In the genomic region with DNA sequence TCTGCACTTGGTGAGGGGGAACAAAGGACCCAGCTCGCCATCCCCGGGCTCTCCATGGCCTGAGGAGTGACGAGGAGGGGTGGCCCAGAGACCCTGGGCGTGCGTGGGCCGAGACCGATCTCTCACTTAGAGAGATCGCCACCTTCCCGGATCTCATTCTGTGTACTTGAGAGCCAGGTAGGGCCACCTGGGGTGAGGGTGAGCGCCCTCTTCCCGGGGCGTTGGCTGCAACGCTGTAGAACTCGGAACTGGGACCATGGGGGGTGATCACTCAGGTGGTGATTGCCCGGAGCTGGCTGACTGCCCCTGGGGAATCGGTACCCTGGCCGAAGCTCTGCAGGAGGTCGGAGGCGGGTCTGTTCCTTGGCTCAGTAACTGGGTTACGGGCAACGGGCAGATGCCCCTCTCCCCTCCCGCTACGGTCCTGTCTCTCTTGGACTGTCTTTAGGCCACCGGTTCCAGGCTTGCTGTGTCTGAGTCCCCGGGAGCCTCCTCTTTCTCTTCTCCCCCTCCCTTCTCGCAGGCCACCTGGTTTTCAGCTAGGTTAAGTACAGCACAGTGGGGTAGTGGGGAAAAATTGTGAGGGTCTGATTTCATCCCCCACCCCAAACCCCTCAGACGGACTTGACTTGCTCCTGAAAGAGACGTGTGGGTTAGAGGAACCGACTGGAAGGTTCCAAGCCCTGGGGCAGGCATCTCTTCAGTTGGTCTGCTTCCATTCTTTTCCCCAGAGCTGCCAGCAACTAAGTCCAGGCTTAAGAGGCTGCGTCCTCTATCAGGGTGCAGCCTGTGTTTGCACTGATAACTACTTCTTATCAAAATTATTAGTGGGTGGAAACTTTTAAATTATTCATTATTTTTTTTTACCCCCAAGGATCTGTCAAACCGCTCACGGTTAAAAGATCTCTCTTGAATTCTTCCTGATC, we compare ENCODE assay signal across 8 mouse cellular contexts. TPM values are rescaled to one million over a fixed set of nuclear protein-coding genes. Genes with fewer than 3 reads are reported as not detected.
DNase-seq lines count a peak whose midpoint lies in the region; ATAC-seq and TF ChIP-seq lines count a peak whose summit lies in the region.

No protein-coding gene starts in this region.

- H3K27ac ChIP-seq in ES-Bruce4 (ENCODE audit: insufficient read depth, low read length): no peak overlapping the region
- no peak overlapping the region for H3K27ac ChIP-seq in heart, embryonic 11.5 days (ENCODE audit: low read depth, low read length)
- H3K27ac ChIP-seq in kidney, embryonic 14.5 days (ENCODE audit: low read depth, low read length): no peak overlapping the region
- no peak overlapping the region for H3K27ac ChIP-seq in stomach, embryonic 14.5 days (ENCODE audit: low read length)

- H3K9ac ChIP-seq in ES-Bruce4 (ENCODE audit: low read depth, poor library complexity, severe bottlenecking): peak overlapping the region; percentile 90; the same call in 1 of the 2 replicates
- peak overlapping the region; percentile 76; the same call in 1 of the 2 replicates for H3K9ac ChIP-seq in heart, embryonic 11.5 days (ENCODE audit: low read depth, low read length)
- H3K9ac ChIP-seq in kidney, embryonic 14.5 days (ENCODE audit: low read depth, low read length): peak overlapping the region; percentile 70
- H3K9ac ChIP-seq in stomach, embryonic 14.5 days (replicated peaks; ENCODE audit: low read depth, low read length): peak overlapping the region; percentile 60; the same call in 1 of the 2 replicates

- H3K9me3 ChIP-seq in ES-Bruce4 (replicated peaks; ENCODE audit: control insufficient read depth, insufficient read depth, low read length, poor library complexity, severe bottlenecking): no peaks in the 10 kb centered on the region
- no peaks in the 10 kb centered on the region for H3K9me3 ChIP-seq in heart, embryonic 11.5 days (replicated peaks; ENCODE audit: control insufficient read depth, low read length)
- H3K9me3 ChIP-seq in kidney, embryonic 14.5 days (ENCODE audit: control insufficient read depth, low read length): no peaks in the 10 kb centered on the region
- H3K9me3 ChIP-seq in stomach, embryonic 14.5 days (ENCODE audit: control insufficient read depth, low read depth, low read length): no peaks in the 10 kb centered on the region

- peaks cover 12% of the 10 kb centered on the region for H3K27me3 ChIP-seq in ES-Bruce4 (ENCODE audit: control insufficient read depth, insufficient read depth, low read length, poor library complexity, severe bottlenecking)
- H3K27me3 ChIP-seq in heart, embryonic 11.5 days (ENCODE audit: control insufficient read depth, insufficient read depth, low read length): peaks cover 71% of the 10 kb centered on the region
- H3K27me3 ChIP-seq in kidney, embryonic 14.5 days (ENCODE audit: control insufficient read depth, insufficient read depth, low read length): peaks cover 32% of the 10 kb centered on the region
- H3K27me3 ChIP-seq in stomach, embryonic 14.5 days (ENCODE audit: control insufficient read depth, insufficient read depth, low read length): 0 out of 2 replicates have a peak, but pooled peaks cover 10% of the 10 kb centered on the region

- TF ChIP-seq CTCF in ES-Bruce4 (IDR thresholded peaks at IDR 0.05; ENCODE audit: low read depth, low read length): no peak

- no peaks in the 10 kb centered on the region for H3K4me1 ChIP-seq in ES-Bruce4 (ENCODE audit: control insufficient read depth, insufficient read depth, low read length)
- peaks cover 6% of the 10 kb centered on the region for H3K4me1 ChIP-seq in heart, embryonic 11.5 days (ENCODE audit: control insufficient read depth, insufficient read depth, low read length)
- H3K4me1 ChIP-seq in kidney, embryonic 14.5 days (ENCODE audit: control insufficient read depth, insufficient read depth, low read length): peaks cover 11% of the 10 kb centered on the region
- peaks cover 12% of the 10 kb centered on the region; the same call in 1 of the 2 replicates for H3K4me1 ChIP-seq in stomach, embryonic 14.5 days (ENCODE audit: control insufficient read depth, insufficient read depth, low read length)

- 4% methylated on average over 29 of the region's 32 CpGs for WGBS in heart, embryonic 11.5 days (ENCODE audit: insufficient replicate concordance)
- 8% methylated on average over 32 of the region's 32 CpGs for WGBS in kidney, embryonic 14.5 days
- WGBS in stomach, embryonic 14.5 days: 6% methylated on average over 32 of the region's 32 CpGs

- DNase-seq in adrenal gland, adult 18-20 months (ENCODE audit: low spot score in 2 of 2): peak; percentile 25 to 26
- no peak for DNase-seq in adrenal gland, adult 8-10 months
- peak; percentile 20 to 28 for DNase-seq in lung, postnatal 4 days

- peak; percentile 26; the same call in 1 of the 2 replicates for ATAC-seq in common myeloid progenitor, adult 5-6 weeks (replicated peaks; ENCODE audit: low read depth, poor library complexity, severe bottlenecking)
- ATAC-seq in heart, embryonic 11.5 days (replicated peaks; ENCODE audit: insufficient number of reproducible peaks, low FRiP score, low TSS enrichment): 0 out of 2 replicates have a peak, but pooled peaks have one; percentile 28
- ATAC-seq in kidney, embryonic 14.5 days (ENCODE audit: low FRiP score, low TSS enrichment): peak; percentile 65
- peak; percentile 34 for ATAC-seq in stomach, embryonic 14.5 days (ENCODE audit: insufficient number of reproducible peaks, insufficient read depth, low FRiP score, low read depth)

- no peak for TF ChIP-seq EP300 in ES-Bruce4 (IDR thresholded peaks at IDR 0.05; ENCODE audit: insufficient read depth, low read depth, low read length)

- peak overlapping the region; percentile 100 for H3K4me2 ChIP-seq in heart, embryonic 11.5 days
- H3K4me2 ChIP-seq in kidney, embryonic 14.5 days (replicated peaks; ENCODE audit: low read depth, low read length): peak overlapping the region; percentile 100
- peak overlapping the region; percentile 100 for H3K4me2 ChIP-seq in stomach, embryonic 14.5 days (replicated peaks; ENCODE audit: low read depth, low read length)

- H3K36me3 ChIP-seq in ES-Bruce4 (ENCODE audit: control insufficient read depth, insufficient read depth, low read length, poor library complexity, severe bottlenecking): no peaks in the 10 kb centered on the region
- no peaks in the 10 kb centered on the region for H3K36me3 ChIP-seq in heart, embryonic 11.5 days (ENCODE audit: control insufficient read depth, insufficient read depth, low read length)
- no peaks in the 10 kb centered on the region for H3K36me3 ChIP-seq in kidney, embryonic 14.5 days (ENCODE audit: control insufficient read depth, insufficient read depth, low read length)
- H3K36me3 ChIP-seq in stomach, embryonic 14.5 days (ENCODE audit: control insufficient read depth, insufficient read depth, low read length): no peaks in the 10 kb centered on the region

- peak overlapping the region; percentile 76 for H3K4me3 ChIP-seq in ES-Bruce4 (ENCODE audit: low read depth, low read length)
- peak overlapping the region; percentile 77 for H3K4me3 ChIP-seq in heart, embryonic 11.5 days (ENCODE audit: low read depth, low read length)
- peak overlapping the region; percentile 72 for H3K4me3 ChIP-seq in kidney, embryonic 14.5 days (ENCODE audit: low read length)
- peak overlapping the region; percentile 69 for H3K4me3 ChIP-seq in stomach, embryonic 14.5 days (ENCODE audit: low read depth, low read length)

- TF ChIP-seq POLR2A in ES-Bruce4 (IDR thresholded peaks at IDR 0.05; ENCODE audit: insufficient read depth, low read length): no peak

RNA-seq across cellular contexts. Expression of a gene that starts 1.6 kb away (rescaled TPM):
- total RNA-seq in adrenal gland, adult 18-20 months (2021): 10 to 100 TPM; 18.6 to 22.4 TPM
- 10 to 100 TPM; 20.1 to 30.3 (median 26.3) TPM for total RNA-seq in adrenal gland, adult 8-10 months (2022)
- 2.2 TPM in 2 replicates for polyA plus RNA-seq in ES-Bruce4 (2011; ENCODE audit: insufficient read depth, insufficient read length, low read depth, missing spikeins)
- 2.2 and 4.8 TPM in 2 replicates for total RNA-seq in common myeloid progenitor, adult 5-6 weeks (2017)
- 0.38 and 0.64 TPM in 2 replicates for polyA plus RNA-seq in heart, embryonic 11.5 days (2014; fragmentation: Nextera tagmentation; extraction: Ambion mirVana)
- 0.59 and 1.3 TPM in 2 replicates for polyA plus RNA-seq in kidney, embryonic 14.5 days (2014; fragmentation: Nextera tagmentation; extraction: Ambion mirVana)
- polyA plus RNA-seq in stomach, embryonic 14.5 days (2014; fragmentation: Nextera tagmentation; extraction: Ambion mirVana): 0.35 and 0.62 TPM in 2 replicates

RNA-seq across cellular contexts. Expression of a gene that starts 52.6 kb away (rescaled TPM):
- total RNA-seq in adrenal gland, adult 18-20 months (2021): 10 to 100 TPM; 14.6 to 16.7 TPM
- 10 to 100 TPM; 11.0 to 20.5 (median 13.2) TPM for total RNA-seq in adrenal gland, adult 8-10 months (2022)
- polyA plus RNA-seq in ES-Bruce4 (2011; ENCODE audit: insufficient read depth, insufficient read length, low read depth, missing spikeins): 67.6 and 73.2 TPM in 2 replicates
- 192 and 266 TPM in 2 replicates for total RNA-seq in common myeloid progenitor, adult 5-6 weeks (2017)
- polyA plus RNA-seq in heart, embryonic 11.5 days (2014; fragmentation: Nextera tagmentation; extraction: Ambion mirVana): 92.0 and 98.2 TPM in 2 replicates
- polyA plus RNA-seq in kidney, embryonic 14.5 days (2014; fragmentation: Nextera tagmentation; extraction: Ambion mirVana): 166 and 226 TPM in 2 replicates
- 131 and 146 TPM in 2 replicates for polyA plus RNA-seq in stomach, embryonic 14.5 days (2014; fragmentation: Nextera tagmentation; extraction: Ambion mirVana)
